Mouse (Mus musculus) left cerebral cortex, adult 2 months (tissue): Measurements from ENCODE around the gene Abcc12. TPM values are rescaled to one million over a fixed set of nuclear protein-coding genes. Genes with fewer than 3 reads are reported as not detected.
A peak's percentile ranks its signal among the peaks of the same experiment; 100 is the strongest.

ENCODE experiments used
- DNase-seq, 2 experiments: peaks; one replicate each; pipeline ENCODE4 v3.0.0; 2021 to 2022; ENCODE audit warnings: low spot score in 2 of 2, mixed read lengths in 1 of 2; ENCODE audit errors: extremely low spot score in 1 of 2
- H3K27ac ChIP-seq: fragments of 200-600 bp; 2 replicates; pipeline ENCODE4 v1.8.1; 2022
- H3K4me3 ChIP-seq: fragments of 200-600 bp; 2 replicates; pipeline ENCODE4 v1.8.1; 2022
- CTCF ChIP-seq: fragments of 200-600 bp; IDR thresholded peaks from 2 replicates; pipeline ENCODE4 v1.8.1; 2022; ENCODE audit warnings: antibody characterized with exemption, mild to moderate bottlenecking, moderate library complexity
- intact Hi-C: fragments of 180-260 bp; cut with DNase I; formaldehyde crosslinking; loops from one replicate; pipeline ENCODE4 v1.15.1; 2025
- total RNA-seq, 2 experiments: library from RNA; stranded (reverse); gene quantifications; 2 replicates each; pipeline ENCODE4 v1.2.3; 2021

Gene Abcc12
- total RNA-seq, 2 experiments from 2014 or later: 0.23 to 0.42 TPM

GRCm38 (mm10) chr8:86485411-86485810, 95.1 kb downstream of the Abcc12 start:
- Histone ChIP-seq H3K4me3 (no peak overlapping the region), H3K27ac (no peak overlapping the region)
- intact Hi-C loops: no loop called here
- DNase-seq: no peak
- TF ChIP-seq CTCF: no peak

DNA sequence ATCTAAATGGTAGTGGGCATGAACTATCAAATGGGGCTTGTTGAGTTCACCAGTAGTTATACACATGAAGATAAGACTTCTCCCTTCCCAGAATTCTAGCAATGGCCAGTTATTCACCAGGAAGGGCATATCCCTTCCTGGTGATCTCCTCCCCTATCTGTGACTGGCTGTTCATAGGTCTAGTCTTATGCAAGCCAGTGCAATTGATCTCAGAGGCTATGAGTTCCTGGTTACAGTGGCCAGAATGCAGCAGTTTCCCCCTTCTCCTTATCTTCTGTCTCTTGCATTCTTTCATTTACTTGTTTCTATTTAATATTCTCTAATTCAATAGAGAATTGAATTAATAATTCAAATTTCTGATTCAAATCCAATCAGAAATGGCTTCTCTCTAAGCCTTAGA, 96.2 kb downstream of the Abcc12 start:
- Histone ChIP-seq H3K27ac (no peak overlapping the region), H3K4me3 (no peak overlapping the region)
- intact Hi-C loops: no loop called here
- no peak for TF ChIP-seq CTCF
- DNase-seq: no peak

DNA sequence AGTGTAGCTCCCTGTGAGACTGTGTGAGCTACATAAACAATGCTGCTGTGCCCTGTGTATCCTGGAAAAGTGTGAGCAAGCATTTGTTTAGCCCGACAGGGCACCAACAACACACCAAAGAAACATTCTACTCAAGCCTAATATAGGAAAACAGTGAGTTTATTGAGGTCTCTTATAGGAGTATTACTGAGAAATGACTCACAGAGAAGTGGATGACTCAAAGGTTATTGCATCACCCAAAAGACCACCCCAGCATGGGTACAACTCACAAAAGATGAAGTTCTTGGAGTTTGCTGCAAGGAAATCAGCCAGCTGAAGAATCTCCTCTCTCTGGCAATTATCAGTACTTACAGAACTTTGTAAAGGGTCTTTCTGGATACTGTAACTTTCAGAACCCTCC, 98.4 kb downstream of the Abcc12 start:
- DNase-seq: no peak
- intact Hi-C loops: no loop called here
- no peak overlapping the region for H3K4me3 ChIP-seq
- H3K27ac ChIP-seq: no peak overlapping the region
- no peak for TF ChIP-seq CTCF

GRCm38 (mm10) chr8:86475711-86476438, 104.6 kb downstream of the Abcc12 start:
- H3K27ac ChIP-seq: peak overlapping the region; percentile 24
- TF ChIP-seq CTCF: peak; percentile 86
- DNase-seq: peak; percentile 54 to 62
- intact Hi-C loops: loop anchor here (2.0 to 10.0 kb wide), 5 partner anchors 194 to 775 kb away; partner anchors contain the start of genes Itfg1, Neto2 and Phkb
- no peak overlapping the region for H3K4me3 ChIP-seq

- Histone ChIP-seq H3K4me3 (no peak overlapping the region), H3K27ac (no peak overlapping the region)
- TF ChIP-seq CTCF: no peak
- DNase-seq: no peak
- intact Hi-C loops: loop anchor here (5.0 to 10.0 kb wide), 5 partner anchors 82 to 450 kb away; no protein-coding TSS in a partner anchor
Measured at GRCm38 (mm10) chr8:86474461-86474860, 106.0 kb downstream of the Abcc12 start.

DNA sequence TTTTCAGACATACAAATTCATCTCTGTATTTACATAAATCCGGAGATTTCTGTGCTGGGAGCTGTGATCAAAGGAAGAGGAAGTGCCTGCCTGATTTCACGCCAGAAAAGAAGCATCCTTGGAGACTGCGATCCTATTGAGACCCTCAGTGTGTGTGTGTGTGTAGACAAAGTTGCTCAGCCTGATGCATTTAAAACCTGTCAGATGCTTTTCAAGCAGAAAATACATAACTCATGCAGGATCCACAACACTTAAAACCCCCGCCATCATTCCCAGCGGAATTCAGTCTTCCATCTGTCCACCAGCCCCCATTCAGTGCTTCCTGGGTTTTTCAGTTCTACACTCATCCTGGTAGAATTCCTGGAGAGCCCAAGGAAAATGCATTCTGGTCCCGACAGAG, 107.4 kb downstream of the Abcc12 start:
- DNase-seq: peak in 1 of 2 experiments; percentile 23
- intact Hi-C loops: loop anchor here (5.0 to 10.0 kb wide), 5 partner anchors 81 to 448 kb away; no protein-coding TSS in a partner anchor
- no peak for TF ChIP-seq CTCF
- peak overlapping the region; percentile 21; the same call in 1 of the 2 replicates for H3K27ac ChIP-seq
- no peak overlapping the region for H3K4me3 ChIP-seq

- H3K4me3 ChIP-seq: no peak overlapping the region
- intact Hi-C loops: loop anchor here (5.0 to 10.0 kb wide), 5 partner anchors 78 to 446 kb away; no protein-coding TSS in a partner anchor
- no peak for TF ChIP-seq CTCF
- peak in 1 of 2 experiments; percentile 57 for DNase-seq
- H3K27ac ChIP-seq: no peak overlapping the region; the same call in 1 of the 2 replicates
Measured at GRCm38 (mm10) chr8:86470717-86471116, 109.8 kb downstream of the Abcc12 start.

GRCm38 (mm10) chr8:86463215-86463614, 117.3 kb downstream of the Abcc12 start:
- DNase-seq: no peak
- intact Hi-C loops: no loop called here
- no peak overlapping the region for H3K27ac ChIP-seq
- no peak for TF ChIP-seq CTCF
- no peak overlapping the region for H3K4me3 ChIP-seq

DNA sequence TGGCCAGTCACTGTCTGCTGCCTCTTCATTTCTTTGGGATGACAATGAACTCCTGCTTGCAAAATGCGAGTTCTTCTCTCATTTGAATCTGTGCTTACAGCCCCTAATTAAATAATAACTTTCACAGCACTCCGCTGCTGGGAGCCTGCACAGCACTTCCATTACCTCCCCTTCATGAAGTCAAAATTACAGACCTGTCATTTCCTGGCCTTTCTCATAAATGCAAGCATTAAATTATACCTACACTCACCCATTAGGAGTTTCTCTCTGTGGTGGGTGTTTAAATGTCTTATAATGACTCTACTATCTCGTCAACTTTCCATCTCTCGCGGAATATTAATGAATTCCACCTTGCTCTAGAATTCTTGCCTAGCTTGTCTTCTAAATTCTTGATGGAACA, 120.1 kb downstream of the Abcc12 start:
- no peak for TF ChIP-seq CTCF
- DNase-seq: no peak
- intact Hi-C loops: no loop called here
- Histone ChIP-seq H3K27ac (no peak overlapping the region), H3K4me3 (no peak overlapping the region)

DNA sequence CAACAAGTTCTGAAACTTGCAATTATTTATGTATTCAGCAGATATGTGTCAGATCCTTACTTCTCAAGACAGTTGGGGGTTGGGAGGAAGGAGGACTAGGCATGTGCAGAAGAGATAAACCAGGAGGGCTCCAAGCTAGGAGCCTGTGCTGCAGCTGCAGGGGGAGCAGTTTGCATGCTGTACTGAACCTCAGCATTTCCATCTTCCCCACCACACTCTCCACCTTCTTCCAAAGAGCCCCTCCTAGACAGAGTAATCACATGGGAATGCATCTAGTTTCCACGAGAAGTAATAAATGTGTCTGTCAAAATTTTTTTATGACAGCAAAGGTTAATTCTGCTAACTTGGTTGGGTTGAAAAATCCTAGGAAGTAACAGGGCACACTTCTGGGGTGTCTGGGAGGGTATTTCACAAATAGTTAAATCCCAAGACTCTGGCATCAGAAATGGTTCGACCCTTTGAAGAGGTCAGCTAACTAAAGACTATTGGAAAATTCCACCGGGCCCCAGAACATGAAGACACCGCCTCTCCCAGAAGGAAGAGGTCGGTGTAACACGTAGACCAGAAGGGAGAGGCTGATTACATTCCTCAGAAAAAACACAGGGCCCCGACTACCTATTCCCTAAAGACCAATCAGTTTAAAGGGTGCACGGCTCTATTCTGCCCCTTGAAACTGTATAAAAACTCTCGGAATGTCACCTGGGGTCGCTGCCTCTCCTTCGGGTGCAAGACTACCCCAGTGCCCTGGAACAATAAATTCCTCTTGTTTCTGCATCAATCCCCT, 126.6 kb downstream of the Abcc12 start:
- Histone ChIP-seq H3K27ac (no peak overlapping the region), H3K4me3 (no peak overlapping the region)
- no peak for TF ChIP-seq CTCF
- intact Hi-C loops: no loop called here
- DNase-seq: no peak

DNA sequence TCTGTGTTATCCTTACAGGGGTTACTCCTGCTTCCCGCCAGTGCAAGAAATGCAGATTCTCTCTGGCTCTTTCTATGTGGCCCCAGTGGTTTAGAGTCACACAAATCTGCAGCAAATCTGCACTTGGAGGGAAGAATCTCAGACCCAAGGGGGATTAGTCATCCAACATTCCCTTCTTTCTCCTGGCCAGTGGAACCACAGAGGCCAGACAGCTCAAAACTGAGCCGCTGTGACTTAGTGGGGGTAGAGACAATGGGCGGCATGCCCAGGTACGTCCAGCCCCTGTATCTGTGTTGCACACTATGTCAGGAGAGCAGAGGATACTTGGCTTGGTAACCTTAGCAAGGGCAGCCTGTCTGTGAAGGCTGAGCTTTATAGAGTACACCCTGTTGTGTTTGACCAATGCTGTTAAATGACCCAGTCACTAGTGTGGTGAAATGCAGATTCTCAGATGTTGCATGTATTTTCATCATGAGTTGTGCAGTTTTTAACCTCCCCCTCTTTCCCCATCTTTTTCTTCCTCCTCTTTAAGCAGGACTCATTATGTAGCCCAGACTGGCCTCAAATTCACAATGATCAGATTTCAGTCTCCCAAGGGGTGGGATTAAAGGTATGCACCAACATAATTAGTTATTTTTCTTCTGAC, 130.5 kb downstream of the Abcc12 start:
- H3K4me3 ChIP-seq: no peak overlapping the region
- TF ChIP-seq CTCF: no peak
- intact Hi-C loops: no loop called here
- DNase-seq: no peak
- no peak overlapping the region for H3K27ac ChIP-seq

GRCm38 (mm10) chr8:86445516-86445915, 135.0 kb downstream of the Abcc12 start:
- H3K4me3 ChIP-seq: no peak overlapping the region
- peak in 1 of 2 experiments; percentile 33 for DNase-seq
- TF ChIP-seq CTCF: no peak
- intact Hi-C loops: no loop called here
- no peak overlapping the region for H3K27ac ChIP-seq
